Mouse (Mus musculus): ENCODE measurements around the gene Fam71b. TPM values are rescaled to one million over a fixed set of nuclear protein-coding genes. Genes with fewer than 3 reads are reported as not detected.

The Fam71b gene
- polyA plus RNA-seq, 1 experiment, result not detected

- Histone ChIP-seq H3K36me3 (ENCODE audit: control insufficient read depth, insufficient read depth, low read length, poor library complexity, severe bottlenecking) (no peaks in the 10 kb centered on the region), H3K4me3 (ENCODE audit: low read depth, low read length) (no peak overlapping the region)
- no peak for TF ChIP-seq POLR2A (IDR thresholded peaks at IDR 0.05; ENCODE audit: insufficient read depth, low read length)
Observed at GRCm38 (mm10) chr11:46371250-46371649, 25.1 kb upstream of the Fam71b start.

DNA sequence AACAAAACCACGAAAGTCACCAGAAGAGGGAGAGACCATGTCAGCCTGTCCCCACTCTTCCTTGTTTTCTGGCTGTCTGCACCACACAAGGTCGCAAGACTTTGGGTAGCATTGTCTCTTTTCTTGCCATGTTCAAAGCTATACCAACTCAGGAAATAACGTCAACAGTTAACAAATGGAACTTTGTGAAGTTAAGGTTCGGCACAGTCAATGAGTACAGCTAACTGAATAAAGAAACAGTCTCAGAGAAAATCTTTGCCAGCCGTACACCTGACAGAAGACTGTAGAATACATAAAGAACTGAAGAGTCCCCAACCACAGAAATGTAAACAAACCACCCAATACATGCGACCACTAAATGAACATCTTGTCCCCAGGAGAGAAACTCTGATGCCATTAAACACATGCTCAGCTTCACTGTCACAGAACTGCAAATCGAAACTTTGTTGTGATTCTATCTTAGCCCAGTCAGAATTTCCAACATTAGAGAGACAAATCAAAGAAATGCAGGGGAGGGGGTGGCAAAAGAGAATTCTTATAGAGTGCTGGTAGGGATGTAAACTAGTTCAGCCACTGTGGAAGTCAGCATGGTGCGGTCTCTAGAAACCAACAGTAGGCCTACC, 23.9 kb upstream of the Fam71b start:
- no peaks in the 10 kb centered on the region for H3K4me1 ChIP-seq (ENCODE audit: control insufficient read depth, insufficient read depth, low read length)
- TF ChIP-seq EP300 (IDR thresholded peaks at IDR 0.05; ENCODE audit: insufficient read depth, low read depth, low read length) (no peak), POLR2A (IDR thresholded peaks at IDR 0.05; ENCODE audit: insufficient read depth, low read length) (no peak), CTCF (IDR thresholded peaks at IDR 0.05; ENCODE audit: low read depth, low read length) (no peak)
- H3K36me3 ChIP-seq (ENCODE audit: control insufficient read depth, insufficient read depth, low read length, poor library complexity, severe bottlenecking), result no peaks in the 10 kb centered on the region
- H3K9me3 ChIP-seq (replicated peaks; ENCODE audit: control insufficient read depth, insufficient read depth, low read length, poor library complexity, severe bottlenecking), result no peaks in the 10 kb centered on the region
- H3K27me3 ChIP-seq (ENCODE audit: control insufficient read depth, insufficient read depth, low read length, poor library complexity, severe bottlenecking), result no peaks in the 10 kb centered on the region
- H3K4me3 ChIP-seq (ENCODE audit: low read depth, low read length), result no peak overlapping the region
- no peak overlapping the region for H3K9ac ChIP-seq (ENCODE audit: low read depth, poor library complexity, severe bottlenecking)
- no peak overlapping the region for H3K27ac ChIP-seq (ENCODE audit: insufficient read depth, low read length)

More at GRCm38 (mm10) chr11:46371250-46371649, 25.1 kb upstream of the Fam71b start:
- Histone ChIP-seq H3K27ac (ENCODE audit: insufficient read depth, low read length) (no peak overlapping the region), H3K9me3 (replicated peaks; ENCODE audit: control insufficient read depth, insufficient read depth, low read length, poor library complexity, severe bottlenecking) (no peaks in the 10 kb centered on the region), H3K4me1 (ENCODE audit: control insufficient read depth, insufficient read depth, low read length) (no peaks in the 10 kb centered on the region), H3K9ac (ENCODE audit: low read depth, poor library complexity, severe bottlenecking) (no peak overlapping the region), H3K27me3 (ENCODE audit: control insufficient read depth, insufficient read depth, low read length, poor library complexity, severe bottlenecking) (no peaks in the 10 kb centered on the region)

GRCm38 (mm10) chr11:46373071-46374030, 23.0 kb upstream of the Fam71b start:
- Histone ChIP-seq H3K4me3 (ENCODE audit: low read depth, low read length) (no peak overlapping the region), H3K9ac (ENCODE audit: low read depth, poor library complexity, severe bottlenecking) (no peak overlapping the region), H3K36me3 (ENCODE audit: control insufficient read depth, insufficient read depth, low read length, poor library complexity, severe bottlenecking) (no peaks in the 10 kb centered on the region), H3K27me3 (ENCODE audit: control insufficient read depth, insufficient read depth, low read length, poor library complexity, severe bottlenecking) (no peaks in the 10 kb centered on the region), H3K27ac (ENCODE audit: insufficient read depth, low read length) (no peak overlapping the region), H3K9me3 (replicated peaks; ENCODE audit: control insufficient read depth, insufficient read depth, low read length, poor library complexity, severe bottlenecking) (no peaks in the 10 kb centered on the region), H3K4me1 (ENCODE audit: control insufficient read depth, insufficient read depth, low read length) (no peaks in the 10 kb centered on the region)
- TF ChIP-seq EP300 (IDR thresholded peaks at IDR 0.05; ENCODE audit: insufficient read depth, low read depth, low read length) (no peak), CTCF (IDR thresholded peaks at IDR 0.05; ENCODE audit: low read depth, low read length) (no peak), POLR2A (IDR thresholded peaks at IDR 0.05; ENCODE audit: insufficient read depth, low read length) (no peak)

DNA sequence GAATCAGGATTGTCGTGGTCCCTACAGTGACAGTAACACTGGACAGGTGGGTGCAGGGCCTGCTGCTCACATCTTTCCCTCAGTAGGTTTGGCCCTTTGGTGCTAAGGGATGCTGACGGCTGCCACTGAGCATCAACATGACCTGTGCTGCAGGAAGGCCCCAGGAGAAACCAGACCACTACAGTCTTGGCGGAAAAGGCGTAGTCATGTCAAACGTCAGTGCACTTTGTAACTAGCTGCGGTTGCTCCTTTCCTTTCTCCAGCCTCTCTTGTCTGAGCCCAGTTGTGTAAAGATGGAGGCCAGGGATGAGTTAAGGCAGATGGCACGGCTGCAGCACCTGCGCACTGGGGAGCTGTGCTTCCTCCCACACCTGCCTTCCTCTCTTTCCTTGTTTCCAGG, 21.3 kb upstream of the Fam71b start:
- no peak for TF ChIP-seq CTCF (IDR thresholded peaks at IDR 0.05; ENCODE audit: low read depth, low read length)
- TF ChIP-seq POLR2A (IDR thresholded peaks at IDR 0.05; ENCODE audit: insufficient read depth, low read length), result no peak
- TF ChIP-seq EP300 (IDR thresholded peaks at IDR 0.05; ENCODE audit: insufficient read depth, low read depth, low read length), result no peak

DNA sequence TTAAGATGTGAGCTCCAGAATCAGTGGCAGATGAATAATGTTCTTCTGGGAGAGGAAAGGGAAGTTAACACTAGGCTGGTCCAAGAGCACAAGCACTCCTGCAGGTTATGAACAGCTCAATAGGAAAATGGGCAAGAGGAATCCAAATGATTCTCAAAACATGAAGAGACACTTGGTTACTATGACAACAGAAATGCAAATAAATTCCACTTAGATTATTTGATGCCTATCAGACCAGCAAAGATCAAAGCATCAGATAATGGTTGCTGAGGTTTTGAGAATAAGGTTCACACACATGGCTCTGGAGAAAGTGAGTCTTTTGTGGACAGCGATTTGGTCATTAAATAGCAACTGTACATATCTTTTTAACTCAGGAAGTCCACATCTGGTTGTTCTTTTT, 19.0 kb upstream of the Fam71b start:
- TF ChIP-seq CTCF (IDR thresholded peaks at IDR 0.05; ENCODE audit: low read depth, low read length) (no peak), EP300 (IDR thresholded peaks at IDR 0.05; ENCODE audit: insufficient read depth, low read depth, low read length) (no peak), POLR2A (IDR thresholded peaks at IDR 0.05; ENCODE audit: insufficient read depth, low read length) (no peak)
- Histone ChIP-seq H3K27ac (ENCODE audit: insufficient read depth, low read length) (no peak overlapping the region), H3K4me1 (ENCODE audit: control insufficient read depth, insufficient read depth, low read length) (no peaks in the 10 kb centered on the region), H3K27me3 (ENCODE audit: control insufficient read depth, insufficient read depth, low read length, poor library complexity, severe bottlenecking) (no peaks in the 10 kb centered on the region), H3K36me3 (ENCODE audit: control insufficient read depth, insufficient read depth, low read length, poor library complexity, severe bottlenecking) (no peaks in the 10 kb centered on the region), H3K9ac (ENCODE audit: low read depth, poor library complexity, severe bottlenecking) (no peak overlapping the region), H3K9me3 (replicated peaks; ENCODE audit: control insufficient read depth, insufficient read depth, low read length, poor library complexity, severe bottlenecking) (no peaks in the 10 kb centered on the region), H3K4me3 (ENCODE audit: low read depth, low read length) (no peak overlapping the region)

More for the DNA sequence above, 21.3 kb upstream of the Fam71b start:
- Histone ChIP-seq H3K9me3 (replicated peaks; ENCODE audit: control insufficient read depth, insufficient read depth, low read length, poor library complexity, severe bottlenecking) (no peaks in the 10 kb centered on the region), H3K9ac (ENCODE audit: low read depth, poor library complexity, severe bottlenecking) (no peak overlapping the region), H3K27me3 (ENCODE audit: control insufficient read depth, insufficient read depth, low read length, poor library complexity, severe bottlenecking) (no peaks in the 10 kb centered on the region), H3K4me1 (ENCODE audit: control insufficient read depth, insufficient read depth, low read length) (no peaks in the 10 kb centered on the region), H3K4me3 (ENCODE audit: low read depth, low read length) (no peak overlapping the region), H3K27ac (ENCODE audit: insufficient read depth, low read length) (no peak overlapping the region), H3K36me3 (ENCODE audit: control insufficient read depth, insufficient read depth, low read length, poor library complexity, severe bottlenecking) (no peaks in the 10 kb centered on the region)
